Mouse (Mus musculus): ENCODE measurements around the gene Frmpd4.

GRCm38 (mm10) chrX:168505254-168505653 is 71.8 kb downstream of the Frmpd4 start:
- TF ChIP-seq CTCF (IDR thresholded peaks at IDR 0.05; ENCODE audit: insufficient read depth, low read length) (no peak), POLR2A (IDR thresholded peaks at IDR 0.05; ENCODE audit: borderline replicate concordance, extremely low read depth, low read depth, low read length) (no peak)

Data from lung, adult 2 months (tissue).